Mouse (Mus musculus) megakaryocyte, embryonic 14.5 days (primary cell): ENCODE data around the gene Ttc39b.

ENCODE experiments used
- FLI1 ChIP-seq: IDR thresholded peaks from 2 replicates; pipeline ENCODE4 v1.6.1; 2012; ENCODE audit warnings: low read length, inconsistent platforms, mixed read lengths
- GATA1 ChIP-seq: IDR thresholded peaks from 3 replicates; pipeline ENCODE4 v1.6.1; 2012; ENCODE audit warnings: mixed read lengths, low read length, inconsistent platforms, borderline replicate concordance

DNA sequence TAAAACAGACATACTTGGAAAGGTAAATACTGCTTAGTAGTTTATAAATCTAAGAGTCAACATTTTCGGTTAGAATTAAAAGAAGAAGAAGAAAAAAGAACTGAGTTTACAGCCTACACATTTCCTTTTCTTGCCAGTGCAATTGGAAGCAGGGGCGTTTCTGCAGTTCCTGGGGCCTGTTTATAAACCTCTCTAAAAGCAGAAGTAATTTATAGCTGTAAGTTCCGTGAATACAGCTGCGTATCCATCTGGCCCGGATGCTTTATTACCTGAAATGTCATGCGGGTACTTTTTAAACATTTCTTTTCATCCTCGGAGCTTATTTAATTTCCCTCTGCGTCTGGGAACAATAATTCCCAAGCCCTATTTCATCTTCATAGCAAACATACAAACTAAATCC lies 124.7 kb downstream of the Ttc39b start:
- TF ChIP-seq GATA1 (no peak), FLI1 (no peak)
